Mouse (Mus musculus) liver, adult (tissue): ENCODE results near the gene Timm22.
A peak's percentile ranks its signal among the peaks of the same experiment; 100 is the strongest.

Experiments used
- GATA4 ChIP-seq: IDR thresholded peaks from 2 replicates; pipeline ENCODE4 v1.6.1; 2014; ENCODE audit warnings: mild to moderate bottlenecking, low read length; ENCODE audit not compliant: insufficient replicate concordance

Timm22 gene

GRCm38 (mm10) chr11:76406702-76407583 lies at the start of gene Timm22:
Timm22 (plus strand) TSS chr11:76406952.
- TF ChIP-seq GATA4: no peak

DNA sequence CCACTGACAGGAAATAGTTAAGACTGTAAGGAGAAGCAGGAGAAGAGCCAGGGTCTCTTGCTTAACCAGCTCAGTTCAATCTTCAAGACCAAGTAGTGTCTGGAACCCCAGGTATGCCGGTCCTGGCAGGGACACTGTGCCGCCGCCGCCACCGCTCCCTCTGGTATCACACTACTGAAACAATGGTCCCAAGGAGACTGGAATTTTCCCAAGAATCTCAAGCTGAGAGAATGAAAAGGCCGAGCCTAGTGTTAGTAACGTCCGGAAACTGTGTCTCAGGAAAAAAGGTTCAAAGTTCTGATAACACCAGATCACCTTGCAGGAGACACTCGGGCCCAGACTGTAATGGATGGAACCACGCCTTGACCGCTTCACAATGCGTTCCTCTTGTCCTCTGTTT lies 49.3 kb upstream of the Timm22 start:
- TF ChIP-seq GATA4: no peak

- no peak for TF ChIP-seq GATA4
Observed at GRCm38 (mm10) chr11:76358628-76359320, 48.0 kb upstream of the Timm22 start.

GRCm38 (mm10) chr11:76360255-76360654 lies 46.5 kb upstream of the Timm22 start:
- no peak for TF ChIP-seq GATA4

- no peak for TF ChIP-seq GATA4
Observed at GRCm38 (mm10) chr11:76361422-76361821, 45.3 kb upstream of the Timm22 start.

DNA sequence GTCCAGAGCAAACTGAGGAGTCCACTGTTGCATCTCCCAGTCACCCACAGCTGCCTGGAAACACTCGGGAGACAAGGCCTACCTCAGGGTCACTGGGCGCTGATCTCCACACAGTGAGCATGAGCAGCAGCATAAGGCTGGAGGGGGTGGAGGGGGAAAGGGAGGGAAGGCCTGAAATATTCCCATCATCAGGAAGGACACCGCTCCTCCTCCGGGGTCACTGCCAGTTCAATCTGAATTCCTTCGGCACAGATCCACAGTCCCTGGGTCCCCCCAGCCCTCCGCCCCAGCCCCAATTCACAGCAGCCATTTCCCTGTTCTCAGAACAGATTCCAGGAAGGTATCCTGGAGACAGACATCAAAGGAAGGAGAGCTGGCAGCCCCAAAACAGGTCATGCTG lies 43.6 kb upstream of the Timm22 start:
- no peak for TF ChIP-seq GATA4

DNA sequence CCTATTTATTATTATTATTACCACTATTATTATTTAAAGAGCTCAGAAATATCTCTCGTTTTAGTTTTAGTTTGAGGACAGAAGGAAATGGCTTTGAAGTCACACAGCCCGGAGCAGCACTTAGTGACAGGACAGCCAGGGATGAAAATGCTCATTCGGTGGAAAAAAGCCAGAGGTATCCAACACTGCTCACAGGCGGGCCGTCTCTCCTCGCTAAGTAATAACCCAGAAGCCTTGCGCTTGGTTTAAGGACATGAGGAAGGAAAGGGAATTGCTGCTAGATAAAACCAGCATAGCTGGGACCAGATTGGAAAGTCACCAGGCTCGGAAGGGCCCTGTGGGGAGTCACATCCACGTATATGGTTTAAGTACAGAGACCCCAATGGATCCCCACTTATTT lies 43.1 kb upstream of the Timm22 start:
- TF ChIP-seq GATA4: no peak

- TF ChIP-seq GATA4: no peak
Observed at GRCm38 (mm10) chr11:76364038-76364437, 42.7 kb upstream of the Timm22 start.

GRCm38 (mm10) chr11:76366720-76367119 lies 40.0 kb upstream of the Timm22 start:
- TF ChIP-seq GATA4: no peak

- TF ChIP-seq GATA4: no peak
Observed at GRCm38 (mm10) chr11:76370491-76370890, 36.3 kb upstream of the Timm22 start.

GRCm38 (mm10) chr11:76372120-76372519 lies 34.6 kb upstream of the Timm22 start:
- TF ChIP-seq GATA4: no peak

- TF ChIP-seq GATA4: no peak
Observed at GRCm38 (mm10) chr11:76372534-76372933, 34.2 kb upstream of the Timm22 start.

DNA sequence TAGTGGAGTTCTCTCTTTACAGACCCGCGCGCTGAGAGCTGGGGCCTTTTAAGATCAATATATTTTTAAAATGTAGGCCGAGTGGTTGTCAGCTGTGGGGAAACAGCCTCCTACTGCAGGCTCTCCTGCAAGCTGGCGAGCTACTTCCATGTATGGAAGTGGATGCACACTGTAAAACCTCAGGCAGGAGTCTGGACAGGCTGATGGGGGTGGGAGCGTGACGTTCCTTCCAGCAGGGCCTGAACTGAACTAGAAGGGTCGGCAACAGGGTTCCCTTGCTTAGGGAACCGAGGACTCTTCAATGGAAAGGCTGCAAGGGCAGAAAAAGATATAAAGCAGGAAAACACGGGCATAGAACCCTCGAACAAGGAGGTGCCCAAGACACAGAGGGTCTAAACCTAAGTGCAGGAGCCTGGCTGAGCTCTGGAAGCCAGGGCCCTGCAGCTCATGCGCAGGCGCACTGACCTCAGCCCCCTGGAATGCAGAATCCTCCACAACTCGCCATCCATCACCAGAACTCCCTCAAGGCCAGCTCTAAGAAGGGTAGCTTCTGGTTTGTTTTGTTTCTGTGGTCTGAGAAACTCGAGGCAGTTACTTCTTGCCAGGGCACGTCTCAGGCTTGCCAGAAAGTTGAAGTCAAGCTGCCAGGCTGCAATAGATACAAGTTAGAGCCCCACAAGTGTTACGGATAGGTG lies 32.1 kb upstream of the Timm22 start:
- TF ChIP-seq GATA4: no peak

DNA sequence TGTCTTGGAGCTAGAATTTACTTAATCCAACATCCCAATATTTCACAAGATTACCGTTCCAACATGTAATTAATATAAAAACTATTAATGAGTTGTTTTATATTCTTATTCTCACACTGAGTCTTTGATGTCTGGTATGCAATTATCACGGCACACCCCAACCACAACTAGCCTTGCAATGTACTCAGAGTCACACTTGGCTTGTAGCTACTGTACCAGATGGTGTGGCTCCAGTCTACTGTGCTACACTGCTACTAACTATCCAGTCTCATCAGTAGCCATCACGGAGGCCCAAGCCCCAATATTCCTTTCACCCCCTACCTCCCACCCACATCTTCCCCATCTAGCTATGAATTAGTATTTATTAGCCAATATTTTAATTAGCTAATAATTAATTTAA lies 30.3 kb upstream of the Timm22 start:
- TF ChIP-seq GATA4: no peak

- peak; percentile 83 for TF ChIP-seq GATA4
Observed at GRCm38 (mm10) chr11:76379921-76380544, 26.7 kb upstream of the Timm22 start.
